Mouse (Mus musculus) heart, embryonic 15.5 days (tissue): Measurements from ENCODE around the gene Orai2. TPM values are rescaled to one million over a fixed set of nuclear protein-coding genes. Genes with fewer than 3 reads are reported as not detected.
"Not testable (repeated sequence)": the region's sequence is repeated elsewhere in the genome, so short reads cannot be mapped to it uniquely, and the experiment has no call there.

Source experiments
- ATAC-seq: fragments of 200-750 bp; cut with Nextera tagmentation; replicated peaks from 2 replicates; pipeline ENCODE4 v1.8.0; 2017; ENCODE audit warnings: low read depth, moderate TSS enrichment; ENCODE audit not compliant: insufficient number of reproducible peaks, insufficient read depth, low FRiP score
- H3K27ac ChIP-seq: fragments of 300-500 bp; sonication (generic); 2 replicates; pipeline ENCODE4 v1.5.1; 2015; ENCODE audit warnings: mild to moderate bottlenecking, inconsistent platforms
- H3K27me3 ChIP-seq: fragments of 300-500 bp; sonication (generic); 2 replicates; pipeline ENCODE4 v1.6.1; 2015; ENCODE audit warnings: inconsistent platforms
- H3K36me3 ChIP-seq: fragments of 300-500 bp; sonication (generic); 2 replicates; pipeline ENCODE4 v1.6.1; 2015; ENCODE audit warnings: mild to moderate bottlenecking, inconsistent platforms
- H3K4me1 ChIP-seq: fragments of 300-500 bp; sonication (generic); replicated peaks from 2 replicates; pipeline ENCODE4 v1.6.1; 2015; ENCODE audit warnings: inconsistent platforms
- H3K4me2 ChIP-seq: fragments of 300-500 bp; sonication (generic); 2 replicates; pipeline ENCODE4 v1.6.1; 2015; ENCODE audit warnings: inconsistent platforms, mild to moderate bottlenecking, moderate library complexity
- H3K4me3 ChIP-seq: fragments of 300-500 bp; sonication (generic); 2 replicates; pipeline ENCODE4 v1.5.1; 2015; ENCODE audit warnings: mild to moderate bottlenecking, inconsistent platforms
- H3K9ac ChIP-seq: fragments of 300-500 bp; sonication (generic); 2 replicates; pipeline ENCODE4 v1.6.1; 2015; ENCODE audit warnings: mild to moderate bottlenecking, inconsistent platforms
- H3K9me3 ChIP-seq: fragments of 300-500 bp; sonication (generic); replicated peaks from 2 replicates; pipeline ENCODE4 v1.6.1; 2016; ENCODE audit warnings: inconsistent platforms
- WGBS: fragments of 180-500 bp; shearing (Covaris S2); methylation state at CpG from one replicate; pipeline ENCODE4 v1.1.7; 2015; ENCODE audit warnings: mixed read lengths; 5-methylcytosine and 5-hydroxymethylcytosine counted together
- polyA plus RNA-seq: library from polyadenylated mRNA; unstranded; fragments of >200 nt; fragmentation: Nextera tagmentation; extraction: Ambion mirVana; gene quantifications from 2 replicates; pipeline ENCODE4 v1.2.1, GENCODE M21; 2015

Orai2 gene
- polyA plus RNA-seq, 1 experiment from 2014 or later = 1.9 TPM

- Histone ChIP-seq H3K9me3 (no peaks in the 10 kb centered on the region), H3K4me2 (peak overlapping the region; percentile 93), H3K4me1 (peaks cover 24% of the 10 kb centered on the region), H3K9ac (no peak overlapping the region), H3K27me3 (0 out of 2 replicates have a peak, but pooled peaks cover 3% of the 10 kb centered on the region), H3K36me3 (no peaks in the 10 kb centered on the region), H3K27ac (peak overlapping the region; percentile 50; the same call in 1 of the 2 replicates), H3K4me3 (peak overlapping the region; percentile 55)
- 28% methylated on average over 17 of the region's 17 CpGs for WGBS
- ATAC-seq = 0 out of 2 replicates have a peak, but pooled peaks have one; percentile 4
These were observed 1.1 kb upstream of the Orai2 start for GRCm38 (mm10) chr5:136171363-136172341.

- WGBS = 11% methylated on average over 15 of the region's 15 CpGs
These were observed 644 bp downstream of the Orai2 start for GRCm38 (mm10) chr5:136169626-136170511.

DNA sequence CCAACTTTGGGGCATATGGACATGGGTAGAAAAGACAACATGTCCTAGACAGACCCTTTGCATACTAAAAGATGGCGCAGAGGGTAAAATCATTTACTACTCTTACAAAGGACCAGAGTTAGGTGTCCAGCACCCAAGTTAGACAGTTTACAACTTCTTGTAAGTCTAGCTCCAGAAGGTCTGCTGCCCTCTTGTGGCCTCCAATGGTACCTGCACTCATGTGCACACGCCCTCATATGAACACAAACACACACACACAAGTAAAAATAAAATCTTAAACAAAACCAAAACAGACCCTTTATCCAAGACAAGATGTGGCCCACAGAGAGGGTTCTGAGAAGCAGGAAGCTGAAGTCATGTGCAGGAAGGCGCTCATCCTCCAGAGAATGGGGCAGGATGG, 2.4 kb downstream of the Orai2 start:
- Histone ChIP-seq H3K9me3 (no peaks in the 10 kb centered on the region), H3K27ac (no peak overlapping the region), H3K36me3 (no peaks in the 10 kb centered on the region), H3K4me3 (no peak overlapping the region), H3K4me2 (no peak overlapping the region), H3K27me3 (0 out of 2 replicates have a peak, but pooled peaks cover 3% of the 10 kb centered on the region), H3K9ac (no peak overlapping the region), H3K4me1 (peaks cover 18% of the 10 kb centered on the region)
- no peak for ATAC-seq
- WGBS = 92% methylated on average over 3 of the region's 3 CpGs

More at GRCm38 (mm10) chr5:136169626-136170511, 644 bp downstream of the Orai2 start:
- Histone ChIP-seq H3K27ac (peak overlapping the region; percentile 37; the same call in 1 of the 2 replicates), H3K4me3 (peak overlapping the region; percentile 55), H3K4me1 (peaks cover 24% of the 10 kb centered on the region), H3K9ac (peak overlapping the region; percentile 54), H3K36me3 (no peaks in the 10 kb centered on the region), H3K4me2 (peak overlapping the region; percentile 93), H3K9me3 (no peaks in the 10 kb centered on the region), H3K27me3 (0 out of 2 replicates have a peak, but pooled peaks cover 3% of the 10 kb centered on the region)
- ATAC-seq = peak; percentile 12; the same call in 1 of the 2 replicates

GRCm38 (mm10) chr5:136167296-136167695, 3.2 kb downstream of the Orai2 start:
- Histone ChIP-seq H3K4me2 (no peak overlapping the region), H3K27me3 (0 out of 2 replicates have a peak, but pooled peaks cover 3% of the 10 kb centered on the region), H3K4me1 (peaks cover 18% of the 10 kb centered on the region), H3K9ac (no peak overlapping the region), H3K4me3 (no peak overlapping the region), H3K9me3 (no peaks in the 10 kb centered on the region), H3K27ac (no peak overlapping the region), H3K36me3 (no peaks in the 10 kb centered on the region)
- 83% methylated on average over 4 of the region's 4 CpGs for WGBS
- no peak for ATAC-seq

- no peaks in the 10 kb centered on the region for H3K36me3 ChIP-seq
- H3K4me3 ChIP-seq = no peak overlapping the region
- 77% methylated on average over 8 of the region's 8 CpGs for WGBS
- no peaks in the 10 kb centered on the region for H3K27me3 ChIP-seq
- no peaks in the 10 kb centered on the region for H3K9me3 ChIP-seq
- H3K9ac ChIP-seq = no peak overlapping the region
- H3K4me1 ChIP-seq = peaks cover 6% of the 10 kb centered on the region
- H3K4me2 ChIP-seq = no peak overlapping the region
- no peak overlapping the region for H3K27ac ChIP-seq
- no peak for ATAC-seq
These were observed 5.3 kb downstream of the Orai2 start for GRCm38 (mm10) chr5:136165246-136165645.

- no peak for ATAC-seq
- Histone ChIP-seq H3K9me3 (no peaks in the 10 kb centered on the region), H3K27ac (no peak overlapping the region), H3K4me1 (no peaks in the 10 kb centered on the region), H3K27me3 (no peaks in the 10 kb centered on the region), H3K4me2 (no peak overlapping the region), H3K36me3 (no peaks in the 10 kb centered on the region), H3K9ac (no peak overlapping the region), H3K4me3 (no peak overlapping the region)
- 81% methylated on average over 11 of the region's 11 CpGs for WGBS
These were observed 6.6 kb downstream of the Orai2 start for GRCm38 (mm10) chr5:136163807-136164474.

DNA sequence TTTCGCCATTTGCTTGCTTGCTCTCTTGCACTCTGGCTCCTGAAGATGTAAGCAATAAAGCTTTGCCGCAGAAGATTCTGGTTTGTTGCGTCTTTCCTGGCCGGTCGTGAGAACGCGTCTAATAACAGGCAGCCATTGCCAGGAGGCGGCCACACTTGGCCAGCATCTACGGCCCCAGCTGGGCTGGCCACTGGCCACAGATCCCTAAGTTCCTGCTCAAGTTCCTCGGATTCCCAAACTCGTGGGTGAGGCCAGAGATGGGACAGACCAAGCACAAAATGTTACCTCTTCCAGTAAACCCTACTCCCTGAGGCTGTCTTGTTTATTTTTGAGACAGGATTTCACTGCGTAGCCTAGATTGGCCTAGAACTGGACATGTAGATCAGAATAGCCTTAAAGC, 10.4 kb downstream of the Orai2 start:
- H3K36me3 ChIP-seq, H3K4me1 ChIP-seq, H3K27ac ChIP-seq, ATAC-seq, H3K4me2 ChIP-seq, H3K9me3 ChIP-seq, H3K4me3 ChIP-seq, H3K27me3 ChIP-seq, H3K9ac ChIP-seq: not testable (repeated sequence)
- 83% methylated on average over 11 of the region's 12 CpGs for WGBS

DNA sequence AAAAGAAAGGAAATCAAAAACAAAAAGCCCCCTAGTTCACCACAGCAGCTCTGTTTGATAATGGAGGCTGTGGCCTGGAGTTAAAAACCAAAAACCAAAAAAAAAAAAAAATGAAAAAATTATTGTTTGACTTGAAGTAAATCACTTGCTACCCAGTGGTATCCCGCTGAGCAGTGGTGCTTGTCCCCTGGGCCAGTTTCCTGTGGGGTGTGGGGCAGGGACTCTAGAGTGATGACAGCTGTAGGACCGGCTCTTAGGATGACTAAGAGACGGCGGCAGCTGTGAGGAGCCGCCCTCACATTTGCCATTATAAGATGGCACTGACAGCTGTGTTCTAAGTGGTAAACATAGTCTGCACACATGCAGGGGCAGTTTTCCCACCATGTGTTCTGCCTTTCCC, 15.1 kb downstream of the Orai2 start:
- Histone ChIP-seq H3K4me1 (no peaks in the 10 kb centered on the region), H3K36me3 (no peaks in the 10 kb centered on the region), H3K9me3 (no peaks in the 10 kb centered on the region), H3K27ac (no peak overlapping the region), H3K9ac (no peak overlapping the region), H3K4me2 (no peak overlapping the region), H3K4me3 (no peak overlapping the region), H3K27me3 (no peaks in the 10 kb centered on the region)
- 66% methylated on average over 5 of the region's 5 CpGs for WGBS
- ATAC-seq = no peak

DNA sequence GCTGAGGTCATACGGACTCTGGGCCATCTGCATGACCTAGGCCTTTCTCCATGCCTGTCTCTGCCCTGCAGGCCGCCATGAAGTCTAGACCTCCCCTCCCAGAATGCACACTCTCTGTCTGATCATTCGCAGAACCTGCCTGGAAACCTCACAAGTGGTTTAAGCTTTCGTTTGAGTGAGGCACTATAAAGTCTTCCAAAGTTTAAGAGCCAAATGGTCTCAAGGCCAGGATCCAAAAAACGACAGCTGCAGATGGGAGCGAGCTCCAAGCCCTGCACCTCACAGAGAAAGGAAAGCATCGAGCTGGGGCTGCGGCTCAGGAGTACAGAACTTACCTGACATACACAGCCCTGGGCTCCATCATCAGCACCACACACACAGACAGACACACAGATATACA, 18.1 kb downstream of the Orai2 start:
- H3K27me3 ChIP-seq = no peaks in the 10 kb centered on the region
- no peak overlapping the region for H3K4me2 ChIP-seq
- no peak for ATAC-seq
- 75% methylated on average over 8 of the region's 8 CpGs for WGBS
- no peaks in the 10 kb centered on the region for H3K36me3 ChIP-seq
- no peaks in the 10 kb centered on the region for H3K4me1 ChIP-seq
- no peak overlapping the region for H3K9ac ChIP-seq
- no peak overlapping the region for H3K4me3 ChIP-seq
- no peaks in the 10 kb centered on the region for H3K9me3 ChIP-seq
- H3K27ac ChIP-seq = no peak overlapping the region

DNA sequence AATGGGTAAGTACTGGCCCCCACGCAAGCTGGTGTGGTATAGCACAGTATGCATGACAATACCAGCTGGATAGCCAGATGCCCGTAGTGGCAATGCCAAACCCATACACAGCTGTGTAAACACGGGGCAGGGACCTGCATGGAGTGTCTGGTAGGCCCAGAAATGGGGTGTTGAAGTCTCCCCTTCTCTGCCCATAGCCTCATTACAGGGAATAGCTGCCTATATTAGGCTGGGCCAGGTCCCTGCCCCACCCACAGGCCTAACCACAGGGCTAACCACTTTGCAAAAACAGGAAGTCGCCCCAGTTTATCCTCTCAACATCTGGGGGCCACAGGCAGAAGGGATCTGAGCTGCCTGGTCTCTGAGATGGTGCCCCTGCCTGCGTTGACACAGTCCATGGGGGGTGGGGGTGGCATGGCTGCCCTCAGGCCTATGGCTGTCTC, 21.4 kb downstream of the Orai2 start:
- not testable (repeated sequence) for ATAC-seq
- 57% methylated on average over 5 of the region's 5 CpGs for WGBS

More for the DNA sequence above, 21.4 kb downstream of the Orai2 start:
- not testable (repeated sequence) for H3K4me3 ChIP-seq, H3K4me1 ChIP-seq, H3K36me3 ChIP-seq, H3K27ac ChIP-seq, H3K27me3 ChIP-seq, H3K9ac ChIP-seq, H3K4me2 ChIP-seq, H3K9me3 ChIP-seq
